Mouse (Mus musculus) limb, embryonic 12.5 days (tissue): ENCODE measurements around the gene Hnrnpu. TPM values are rescaled to one million over a fixed set of nuclear protein-coding genes. Genes with fewer than 3 reads are reported as not detected.

Experiments
- ATAC-seq: fragments of 200-750 bp; cut with Nextera tagmentation; 2 replicates; pipeline ENCODE4 v1.8.0; 2017; ENCODE audit warnings: low read depth, moderate TSS enrichment; ENCODE audit not compliant: insufficient number of reproducible peaks, insufficient read depth, low FRiP score, low TSS enrichment
- H3K27ac ChIP-seq: fragments of 300-500 bp; sonication (generic); 2 replicates; pipeline ENCODE4 v1.5.1; 2016; ENCODE audit warnings: mild to moderate bottlenecking, moderate library complexity
- H3K27me3 ChIP-seq: fragments of 300-500 bp; sonication (generic); 2 replicates; pipeline ENCODE4 v1.6.1; 2016; ENCODE audit warnings: mild to moderate bottlenecking, moderate library complexity
- H3K36me3 ChIP-seq: fragments of 300-500 bp; sonication (generic); 2 replicates; pipeline ENCODE4 v1.6.1; 2016; ENCODE audit warnings: mild to moderate bottlenecking, moderate library complexity
- H3K4me1 ChIP-seq: fragments of 300-500 bp; sonication (generic); replicated peaks from 2 replicates; pipeline ENCODE4 v1.6.1; 2016
- H3K4me2 ChIP-seq: fragments of 300-500 bp; sonication (generic); 2 replicates; pipeline ENCODE4 v1.6.1; 2016; ENCODE audit warnings: mild to moderate bottlenecking, moderate library complexity
- H3K4me3 ChIP-seq: fragments of 300-500 bp; sonication (generic); replicated peaks from 2 replicates; pipeline ENCODE4 v1.5.1; 2016; ENCODE audit warnings: mild to moderate bottlenecking
- H3K9ac ChIP-seq: fragments of 300-500 bp; sonication (generic); replicated peaks from 2 replicates; pipeline ENCODE4 v1.6.1; 2016; ENCODE audit warnings: mild to moderate bottlenecking, moderate library complexity
- H3K9me3 ChIP-seq: fragments of 300-500 bp; sonication (generic); 2 replicates; pipeline ENCODE4 v1.6.1; 2016; ENCODE audit warnings: mild to moderate bottlenecking, moderate library complexity
- WGBS: fragments of 180-500 bp; shearing (Covaris S2); methylation state at CpG from one replicate; pipeline ENCODE4 v1.1.7; 2016; 5-methylcytosine and 5-hydroxymethylcytosine counted together
- polyA plus RNA-seq: library from polyadenylated mRNA; unstranded; fragments of >200 nt; fragmentation: Nextera tagmentation; extraction: Ambion mirVana; gene quantifications from 2 replicates; pipeline ENCODE4 v1.2.1, GENCODE M21; 2016

Gene Hnrnpu
- polyA plus RNA-seq, 1 experiment from 2014 or later: 869 TPM

- no peaks in the 10 kb centered on the region for H3K9me3 ChIP-seq
- H3K27me3 ChIP-seq: no peaks in the 10 kb centered on the region
- H3K27ac ChIP-seq: 0 out of 2 replicates have a peak overlapping the region, but pooled peaks have one; percentile 45
- H3K4me2 ChIP-seq: 0 out of 2 replicates have a peak overlapping the region, but pooled peaks have one; percentile 73
- peaks cover 53% of the 10 kb centered on the region for H3K36me3 ChIP-seq
- WGBS: 75% methylated on average over 4 of the region's 4 CpGs
- ATAC-seq: no peak
- H3K9ac ChIP-seq: no peak overlapping the region
- H3K4me3 ChIP-seq: no peak overlapping the region; the same call in 1 of the 2 replicates
- peaks cover 31% of the 10 kb centered on the region for H3K4me1 ChIP-seq
Measured at GRCm38 (mm10) chr1:178321730-178322357, 15.8 kb downstream of the Hnrnpu start.

GRCm38 (mm10) chr1:178320723-178321590 lies 16.6 kb downstream of the Hnrnpu start:
- Histone ChIP-seq H3K4me1 (peaks cover 31% of the 10 kb centered on the region), H3K4me2 (peak overlapping the region; percentile 73), H3K4me3 (peak overlapping the region; percentile 57), H3K9ac (no peak overlapping the region), H3K36me3 (peaks cover 47% of the 10 kb centered on the region), H3K27me3 (no peaks in the 10 kb centered on the region), H3K27ac (peak overlapping the region; percentile 98), H3K9me3 (no peaks in the 10 kb centered on the region)
- no peak for ATAC-seq
- 43% methylated on average over 5 of the region's 5 CpGs for WGBS

- Histone ChIP-seq H3K9ac (peak overlapping the region; percentile 76), H3K4me2 (peak overlapping the region; percentile 73), H3K36me3 (peaks cover 43% of the 10 kb centered on the region), H3K9me3 (no peaks in the 10 kb centered on the region), H3K27ac (peak overlapping the region; percentile 98), H3K27me3 (no peaks in the 10 kb centered on the region), H3K4me3 (peak overlapping the region; percentile 57), H3K4me1 (peaks cover 31% of the 10 kb centered on the region)
- 31% methylated on average over 8 of the region's 8 CpGs for WGBS
- no peak for ATAC-seq
Measured at GRCm38 (mm10) chr1:178320038-178320722, 17.4 kb downstream of the Hnrnpu start.

- H3K4me1 ChIP-seq: peaks cover 31% of the 10 kb centered on the region
- H3K9ac ChIP-seq: peak overlapping the region; percentile 76
- 2% methylated on average over 12 of the region's 12 CpGs for WGBS
- ATAC-seq: peak; percentile 21; the same call in 1 of the 2 replicates
- peaks cover 36% of the 10 kb centered on the region for H3K36me3 ChIP-seq
- H3K4me3 ChIP-seq: peak overlapping the region; percentile 57
- H3K9me3 ChIP-seq: no peaks in the 10 kb centered on the region
- H3K27ac ChIP-seq: peak overlapping the region; percentile 98
- no peaks in the 10 kb centered on the region for H3K27me3 ChIP-seq
- peak overlapping the region; percentile 73 for H3K4me2 ChIP-seq
Measured at GRCm38 (mm10) chr1:178319295-178320037, 18.1 kb downstream of the Hnrnpu start.

GRCm38 (mm10) chr1:178318389-178319184 lies 19.0 kb downstream of the Hnrnpu start, which contains the start of gene Cox20:
Gene Cox20 (plus strand): TSS chr1:178319130.
- Histone ChIP-seq H3K9me3 (no peaks in the 10 kb centered on the region), H3K36me3 (peaks cover 31% of the 10 kb centered on the region), H3K4me2 (peak within 1 kb of the TSS; percentile 73), H3K9ac (peak within 1 kb of the TSS; percentile 76), H3K27me3 (no peaks in the 10 kb centered on the region), H3K27ac (peak within 1 kb of the TSS; percentile 98), H3K4me1 (peaks cover 31% of the 10 kb centered on the region), H3K4me3 (peak within 1 kb of the TSS; percentile 57)
- under 1% methylated on average over 83 of the region's 83 CpGs for WGBS
- ATAC-seq: peak; percentile 94

GRCm38 (mm10) chr1:178318002-178318388 lies 19.6 kb downstream of the Hnrnpu start:
- Histone ChIP-seq H3K27ac (peak overlapping the region; percentile 98), H3K9me3 (no peaks in the 10 kb centered on the region), H3K27me3 (no peaks in the 10 kb centered on the region), H3K4me2 (peak overlapping the region; percentile 73), H3K36me3 (peaks cover 25% of the 10 kb centered on the region), H3K4me3 (peak overlapping the region; percentile 57), H3K9ac (peak overlapping the region; percentile 76), H3K4me1 (peaks cover 31% of the 10 kb centered on the region)
- ATAC-seq: peak; percentile 45
- WGBS: under 1% methylated on average over 17 of the region's 17 CpGs

- Histone ChIP-seq H3K4me2 (peak overlapping the region; percentile 73), H3K27ac (peak overlapping the region; percentile 98; the same call in 1 of the 2 replicates), H3K9ac (peak overlapping the region; percentile 76), H3K4me1 (peaks cover 26% of the 10 kb centered on the region), H3K9me3 (no peaks in the 10 kb centered on the region), H3K36me3 (peaks cover 19% of the 10 kb centered on the region), H3K27me3 (no peaks in the 10 kb centered on the region), H3K4me3 (peak overlapping the region; percentile 57)
- ATAC-seq: no peak
- 53% methylated on average over 10 of the region's 10 CpGs for WGBS
Measured at GRCm38 (mm10) chr1:178317275-178318001, 20.2 kb downstream of the Hnrnpu start.

- no peak overlapping the region for H3K9ac ChIP-seq
- peaks cover 4% of the 10 kb centered on the region; the same call in 1 of the 2 replicates for H3K4me1 ChIP-seq
- WGBS: 95% methylated on average over 2 of the region's 2 CpGs
- H3K9me3 ChIP-seq: no peaks in the 10 kb centered on the region
- no peak overlapping the region for H3K4me2 ChIP-seq
- H3K36me3 ChIP-seq: no peaks in the 10 kb centered on the region
- H3K27ac ChIP-seq: no peak overlapping the region
- no peak overlapping the region for H3K4me3 ChIP-seq
- ATAC-seq: no peak
- no peaks in the 10 kb centered on the region for H3K27me3 ChIP-seq
Measured at GRCm38 (mm10) chr1:178314236-178314635, 23.4 kb downstream of the Hnrnpu start.

- no peak for ATAC-seq
- Histone ChIP-seq H3K9ac (no peak overlapping the region), H3K9me3 (no peaks in the 10 kb centered on the region), H3K4me1 (peaks cover 4% of the 10 kb centered on the region; the same call in 1 of the 2 replicates), H3K36me3 (no peaks in the 10 kb centered on the region), H3K27me3 (no peaks in the 10 kb centered on the region), H3K4me2 (no peak overlapping the region), H3K27ac (no peak overlapping the region), H3K4me3 (no peak overlapping the region)
- WGBS: 91% methylated on average over 1 of the region's 1 CpGs
Measured at GRCm38 (mm10) chr1:178313039-178313597, 24.5 kb downstream of the Hnrnpu start.
